Mouse (Mus musculus) thymus, adult 2 months (tissue): ENCODE results near the gene 4930523C07Rik. TPM values are rescaled to one million over a fixed set of nuclear protein-coding genes. Genes with fewer than 3 reads are reported as not detected.

Experiments used
- DNase-seq: peaks from one replicate; pipeline ENCODE4 v3.0.0; 2021
- H3K27ac ChIP-seq: fragments of 200-500 bp; 2 replicates; pipeline ENCODE4 v1.5.1; 2012; ENCODE audit warnings: low read length, control low read depth; ENCODE audit not compliant: control insufficient read depth, insufficient read depth
- H3K27me3 ChIP-seq: fragments of 200-500 bp; 2 replicates; pipeline ENCODE4 v1.6.1; 2012; ENCODE audit warnings: mild to moderate bottlenecking, low read length, moderate library complexity, mixed read lengths; ENCODE audit not compliant: control insufficient read depth, insufficient read depth
- H3K36me3 ChIP-seq: fragments of 200-500 bp; 2 replicates; pipeline ENCODE4 v1.6.1; 2012; ENCODE audit warnings: mild to moderate bottlenecking, low read length, moderate library complexity; ENCODE audit not compliant: control insufficient read depth, insufficient read depth
- H3K4me1 ChIP-seq: fragments of 200-500 bp; replicated peaks from 2 replicates; pipeline ENCODE4 v1.6.1; 2012; ENCODE audit warnings: low read length; ENCODE audit not compliant: control insufficient read depth, insufficient read depth
- H3K4me3 ChIP-seq: fragments of 200-500 bp; 2 replicates; pipeline ENCODE4 v1.5.1; 2012; ENCODE audit warnings: mild to moderate bottlenecking, low read length, control low read depth, moderate library complexity; ENCODE audit not compliant: control insufficient read depth, insufficient read depth
- CTCF ChIP-seq: fragments of 200-500 bp; IDR thresholded peaks from 2 replicates; pipeline ENCODE4 v1.5.1; 2012; ENCODE audit warnings: mild to moderate bottlenecking, control low read depth, low read length, moderate library complexity, borderline replicate concordance; ENCODE audit not compliant: control insufficient read depth, poor library complexity, insufficient read depth; ENCODE audit errors: extremely low read depth
- POLR2A ChIP-seq: fragments of 200-500 bp; IDR thresholded peaks from 2 replicates; pipeline ENCODE4 v1.6.1; 2012; ENCODE audit warnings: mild to moderate bottlenecking, low read length, control low read depth, moderate library complexity; ENCODE audit not compliant: control insufficient read depth, poor library complexity, insufficient read depth; ENCODE audit errors: extremely low read depth
- WGBS: fragments of 180-500 bp; shearing (Covaris S2); methylation state at CpG from one replicate; pipeline ENCODE4 v1.1.7; 2018; 5-methylcytosine and 5-hydroxymethylcytosine counted together
- polyA plus RNA-seq: library from polyadenylated mRNA; depleted of rRNA; stranded (reverse); fragments of >200 nt; gene quantifications from 2 replicates; pipeline ENCODE4 v1.2.3, GENCODE M21; 2012

4930523C07Rik gene
- polyA plus RNA-seq, 1 experiment = 25.8 TPM

DNA sequence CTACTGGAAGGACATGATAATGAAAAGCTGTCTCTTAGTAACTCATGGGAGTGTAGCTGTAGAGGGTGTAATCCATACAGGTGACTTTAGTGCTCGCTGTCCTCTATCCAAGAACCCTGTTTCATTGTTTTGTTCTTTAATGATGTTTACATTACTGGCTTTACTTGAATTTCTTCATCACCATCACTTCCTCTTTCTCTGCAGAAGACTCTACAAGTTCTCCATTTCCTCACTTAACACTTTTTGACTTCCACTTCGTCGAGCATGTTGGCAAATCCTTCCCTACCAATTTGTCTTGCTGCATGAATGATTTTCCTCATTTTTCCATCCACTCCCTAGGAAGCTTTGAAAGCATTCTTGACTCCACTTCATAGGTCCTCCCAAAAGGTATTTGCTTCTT, 31.1 kb upstream of the 4930523C07Rik start:
- no peak for DNase-seq

DNA sequence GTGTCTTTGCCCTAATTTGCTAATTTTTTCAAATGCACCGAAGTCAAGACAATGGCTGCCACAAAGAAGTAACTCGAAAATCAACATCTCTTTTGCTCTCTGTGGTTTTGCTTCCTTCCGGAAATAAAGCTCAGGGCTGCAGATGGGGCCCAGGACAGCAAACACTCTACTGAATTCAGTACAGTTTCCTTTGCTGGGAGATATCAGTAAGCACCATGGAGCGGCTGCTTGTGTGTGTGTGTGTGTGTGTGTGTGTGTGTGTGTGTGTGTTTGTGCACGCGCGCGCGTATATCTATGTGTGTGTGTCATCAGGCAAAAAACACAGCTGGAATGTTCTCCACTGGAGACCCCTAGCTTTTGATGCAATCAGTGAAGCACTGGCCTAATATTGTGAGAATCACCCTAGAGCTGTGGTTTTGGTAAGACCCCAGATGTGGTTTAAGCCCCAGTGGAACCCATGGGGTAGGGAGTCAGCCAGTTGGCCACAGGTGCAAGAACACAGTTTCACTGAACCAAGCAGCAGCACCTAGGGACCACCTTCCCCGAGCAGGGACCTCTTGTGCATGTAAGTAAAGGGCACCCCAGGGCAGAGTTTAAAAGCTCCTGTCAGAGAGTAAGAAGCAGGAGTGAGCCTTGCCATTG, 19.7 kb upstream of the 4930523C07Rik start:
- DNase-seq = peak; percentile 73
- peak overlapping the region; percentile 99 for H3K27ac ChIP-seq
- WGBS = 13% methylated on average over 10 of the region's 10 CpGs
- 0 out of 2 replicates have a peak, but pooled peaks have one; percentile 20 for TF ChIP-seq POLR2A
- TF ChIP-seq CTCF = no peak
- no peaks in the 10 kb centered on the region for H3K36me3 ChIP-seq
- H3K4me1 ChIP-seq = peaks cover 30% of the 10 kb centered on the region
- no peaks in the 10 kb centered on the region for H3K27me3 ChIP-seq
- peak overlapping the region; percentile 17; the same call in 1 of the 2 replicates for H3K4me3 ChIP-seq

More for the DNA sequence above, 31.1 kb upstream of the 4930523C07Rik start:
- H3K27ac ChIP-seq = no peak overlapping the region
- TF ChIP-seq CTCF (no peak), POLR2A (no peak)
- WGBS = 45% methylated on average over 3 of the region's 3 CpGs
- no peaks in the 10 kb centered on the region for H3K36me3 ChIP-seq
- 0 out of 2 replicates have a peak, but pooled peaks cover under 1% of the 10 kb centered on the region for H3K4me1 ChIP-seq
- no peaks in the 10 kb centered on the region for H3K27me3 ChIP-seq
- H3K4me3 ChIP-seq = no peak overlapping the region

DNA sequence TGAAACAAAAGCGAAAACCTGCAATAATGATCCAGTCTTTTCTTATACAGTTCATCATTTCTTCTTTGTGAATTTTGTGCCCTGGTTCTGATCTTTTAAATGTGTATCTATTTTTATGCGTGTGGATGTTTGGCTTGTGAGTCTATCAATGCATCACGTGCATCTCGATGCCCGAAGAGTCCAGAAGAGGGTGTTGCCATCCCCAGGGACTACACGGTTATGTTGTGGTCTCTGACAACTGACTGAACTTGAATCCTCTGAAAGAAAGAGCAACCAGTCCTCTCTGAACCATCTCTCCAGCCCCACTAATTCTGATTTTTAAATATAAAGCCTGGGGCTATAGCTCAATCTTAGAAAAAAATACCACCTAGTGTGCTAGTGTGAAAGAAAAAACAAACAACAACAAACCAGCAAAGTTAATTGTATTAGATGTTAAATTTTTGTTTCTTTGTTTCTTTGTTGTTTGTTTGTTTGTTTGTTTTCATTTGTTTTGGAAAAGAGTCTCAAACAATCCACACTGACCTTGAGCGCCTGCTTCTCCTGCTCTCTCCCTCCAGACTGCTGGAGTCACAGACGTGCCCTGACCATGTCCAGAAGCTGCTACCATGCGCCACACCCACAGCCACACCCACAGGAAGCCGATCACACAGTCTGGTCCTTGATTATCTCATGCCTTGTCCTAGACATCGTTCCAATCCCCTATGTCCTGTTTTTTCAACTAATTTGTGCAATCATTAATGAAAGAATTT, 18.9 kb upstream of the 4930523C07Rik start:
- Histone ChIP-seq H3K27ac (peak overlapping the region; percentile 99), H3K4me3 (no peak overlapping the region)

DNA sequence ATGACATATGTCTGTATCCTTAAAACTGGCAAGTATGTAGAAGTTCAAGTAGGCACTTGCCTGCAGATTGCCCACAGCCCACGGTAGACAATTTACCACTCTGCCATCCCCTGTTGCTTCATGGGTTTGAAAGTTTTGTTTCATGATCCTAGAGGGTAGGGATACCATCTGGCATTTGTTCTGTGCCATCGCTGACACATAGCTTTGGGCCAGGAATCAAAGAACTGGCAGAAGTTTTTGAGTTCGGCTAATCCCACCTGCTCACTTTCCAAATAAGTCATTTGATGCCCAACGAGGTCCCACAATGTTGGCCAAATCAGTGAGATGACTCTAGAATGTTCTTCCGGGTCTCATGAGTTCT, 18.3 kb upstream of the 4930523C07Rik start:
- no peak for DNase-seq
- H3K27me3 ChIP-seq = no peaks in the 10 kb centered on the region
- H3K27ac ChIP-seq = peak overlapping the region; percentile 99
- 88% methylated on average over 5 of the region's 5 CpGs for WGBS
- no peak for TF ChIP-seq CTCF
- TF ChIP-seq POLR2A = no peak
- no peak overlapping the region for H3K4me3 ChIP-seq
- H3K4me1 ChIP-seq = peaks cover 26% of the 10 kb centered on the region
- H3K36me3 ChIP-seq = no peaks in the 10 kb centered on the region

More for the DNA sequence above, 18.9 kb upstream of the 4930523C07Rik start:
- Histone ChIP-seq H3K4me1 (peaks cover 26% of the 10 kb centered on the region), H3K36me3 (no peaks in the 10 kb centered on the region), H3K27me3 (no peaks in the 10 kb centered on the region)
- 29% methylated on average over 11 of the region's 11 CpGs for WGBS
- DNase-seq = no peak
- TF ChIP-seq CTCF (no peak), POLR2A (no peak)

DNA sequence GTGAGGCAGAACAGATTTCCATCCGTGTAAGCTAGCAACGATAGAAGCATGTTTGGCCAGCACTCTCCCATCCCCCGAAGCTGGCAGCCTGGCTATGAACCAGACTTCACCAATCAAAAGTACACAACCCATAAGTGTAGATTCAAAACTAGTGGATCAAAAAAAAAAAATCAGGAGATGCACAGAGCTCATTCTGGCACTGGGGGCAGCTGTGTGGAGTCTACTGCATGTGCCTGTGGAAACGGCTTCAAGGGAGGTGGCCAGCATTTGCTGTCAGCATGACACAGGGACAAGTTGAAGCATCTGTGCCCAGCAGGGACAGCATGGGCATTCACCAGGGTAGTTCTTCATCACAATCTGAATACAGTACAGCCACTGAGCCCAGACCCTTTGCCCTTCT, 16.2 kb upstream of the 4930523C07Rik start:
- DNase-seq = no peak
- no peak overlapping the region for H3K27ac ChIP-seq
- no peaks in the 10 kb centered on the region for H3K27me3 ChIP-seq
- H3K4me3 ChIP-seq = no peak overlapping the region
- H3K4me1 ChIP-seq = peaks cover 26% of the 10 kb centered on the region
- H3K36me3 ChIP-seq = no peaks in the 10 kb centered on the region
- 83% methylated on average over 4 of the region's 4 CpGs for WGBS
- no peak for TF ChIP-seq CTCF
- TF ChIP-seq POLR2A = no peak

- H3K27ac ChIP-seq = no peak overlapping the region
- DNase-seq = no peak
- TF ChIP-seq POLR2A (no peak), CTCF (no peak)
- no peaks in the 10 kb centered on the region for H3K27me3 ChIP-seq
- no peak overlapping the region for H3K4me3 ChIP-seq
- 77% methylated on average over 4 of the region's 4 CpGs for WGBS
- H3K36me3 ChIP-seq = no peaks in the 10 kb centered on the region
- H3K4me1 ChIP-seq = peaks cover 10% of the 10 kb centered on the region
Observed at GRCm38 (mm10) chr1:160033948-160034598, 10.1 kb upstream of the 4930523C07Rik start.
